Mouse (Mus musculus) thymus, postnatal 0 days (tissue): ENCODE data around the gene Odf3b. TPM values are rescaled to one million over a fixed set of nuclear protein-coding genes. Genes with fewer than 3 reads are reported as not detected.

Source experiments
- DNase-seq: peaks from one replicate; pipeline ENCODE4 v3.0.0-alpha.2; 2015; ENCODE audit warnings: low spot score
- polyA plus RNA-seq: library from polyadenylated mRNA; unstranded; fragments of >200 nt; fragmentation: Nextera tagmentation; extraction: Ambion mirVana; gene quantifications from 2 replicates; pipeline ENCODE4 v1.2.1, GENCODE M21; 2015

The Odf3b gene
- polyA plus RNA-seq, 1 experiment from 2014 or later: 2.9 TPM

GRCm38 (mm10) chr15:89376040-89376439, 3.0 kb downstream of the Odf3b start:
- DNase-seq: no peak

- DNase-seq: no peak
These were observed 4.1 kb downstream of the Odf3b start for GRCm38 (mm10) chr15:89374801-89375534.

- DNase-seq: no peak
These were observed 4.7 kb downstream of the Odf3b start for GRCm38 (mm10) chr15:89374340-89374739.

GRCm38 (mm10) chr15:89373762-89374248, 5.3 kb downstream of the Odf3b start, which contains the start of gene Sco2:
TSS of gene Sco2 (minus strand) at chr15:89373846.
- DNase-seq: peak; percentile 86

GRCm38 (mm10) chr15:89373027-89373761, 5.9 kb downstream of the Odf3b start:
- peak; percentile 91 for DNase-seq

GRCm38 (mm10) chr15:89372536-89372935, 6.5 kb downstream of the Odf3b start:
- DNase-seq: no peak

- no peak for DNase-seq
These were observed 7.0 kb downstream of the Odf3b start for GRCm38 (mm10) chr15:89372068-89372467.

- DNase-seq: no peak
These were observed 13.9 kb downstream of the Odf3b start for GRCm38 (mm10) chr15:89365141-89365551.

- DNase-seq: no peak
These were observed 16.0 kb downstream of the Odf3b start for GRCm38 (mm10) chr15:89363051-89363450.

GRCm38 (mm10) chr15:89358784-89359183, 20.3 kb downstream of the Odf3b start:
- no peak for DNase-seq

GRCm38 (mm10) chr15:89356372-89356771, 22.7 kb downstream of the Odf3b start:
- peak; percentile 86 for DNase-seq

- peak; percentile 98 for DNase-seq
These were observed 23.6 kb downstream of the Odf3b start, which contains the start of the genes Lmf2 and Ncaph2 for GRCm38 (mm10) chr15:89355241-89356187. TSS of gene Lmf2 (minus strand) at chr15:89355659. TSS of gene Ncaph2 (plus strand) at chr15:89355719.

GRCm38 (mm10) chr15:89354455-89354854, 24.6 kb downstream of the Odf3b start:
- peak; percentile 14 for DNase-seq

- no peak for DNase-seq
These were observed 25.2 kb downstream of the Odf3b start for GRCm38 (mm10) chr15:89353837-89354236.

GRCm38 (mm10) chr15:89352795-89353194, 26.3 kb downstream of the Odf3b start:
- no peak for DNase-seq

GRCm38 (mm10) chr15:89352054-89352453, 27.0 kb downstream of the Odf3b start:
- DNase-seq: no peak

GRCm38 (mm10) chr15:89351302-89351701, 27.8 kb downstream of the Odf3b start:
- DNase-seq: no peak

GRCm38 (mm10) chr15:89350447-89350846, 28.6 kb downstream of the Odf3b start:
- DNase-seq: no peak

- no peak for DNase-seq
These were observed 35.8 kb downstream of the Odf3b start for GRCm38 (mm10) chr15:89343325-89343724.

GRCm38 (mm10) chr15:89341678-89342077, 37.4 kb downstream of the Odf3b start:
- DNase-seq: peak; percentile 26

- no peak for DNase-seq
These were observed 38.9 kb downstream of the Odf3b start for GRCm38 (mm10) chr15:89340136-89340535.
